Mouse (Mus musculus): ENCODE measurements at regions not wholly inside any gene's neighbourhood (a gene's known extent, or its start where the extent isn't known, plus 50 kb on each side); places are given as distances from the start of the nearest gene placed in this dataset.

- no peak for DNase-seq (ENCODE audit: low spot score in 2 of 2)
Observed at GRCm38 (mm10) chr2:133498186-133498571, 53.8 kb upstream of the Bmp2 start.

GRCm38 (mm10) chr2:133498717-133499143 is 53.2 kb upstream of the Bmp2 start:
- no peak for DNase-seq (ENCODE audit: low spot score in 2 of 2)

- DNase-seq (ENCODE audit: low spot score in 2 of 2): no peak
Observed at GRCm38 (mm10) chr2:133499904-133500303, 52.1 kb upstream of the Bmp2 start.
